Mouse (Mus musculus): ENCODE measurements around the gene Scyl1.
"Not testable (repeated sequence)": the region's sequence is repeated elsewhere in the genome, so short reads cannot be mapped to it uniquely, and the experiment has no call there.

The Scyl1 gene

GRCm38 (mm10) chr19:5770925-5771860 is at the start of gene Scyl1:
TSS of gene Scyl1 (minus strand) at chr19:5771419.
- DNase-seq (ENCODE audit: extremely low spot score): peak; percentile 99

GRCm38 (mm10) chr19:5819549-5819948 is 48.3 kb upstream of the Scyl1 start:
- DNase-seq (ENCODE audit: extremely low spot score): peak; percentile 53

- DNase-seq (ENCODE audit: extremely low spot score): no peak
Measured at GRCm38 (mm10) chr19:5818590-5818977, 47.4 kb upstream of the Scyl1 start.

- DNase-seq (ENCODE audit: extremely low spot score): peak; percentile 83
Measured at GRCm38 (mm10) chr19:5817703-5818589, 46.7 kb upstream of the Scyl1 start.

- no peak for DNase-seq (ENCODE audit: extremely low spot score)
Measured at GRCm38 (mm10) chr19:5815928-5816327, 44.7 kb upstream of the Scyl1 start.

- DNase-seq (ENCODE audit: extremely low spot score): no peak
Measured at GRCm38 (mm10) chr19:5815010-5815409, 43.8 kb upstream of the Scyl1 start.

- not testable (repeated sequence) for DNase-seq (ENCODE audit: extremely low spot score)
Measured at GRCm38 (mm10) chr19:5814048-5814447, 42.8 kb upstream of the Scyl1 start.

- DNase-seq (ENCODE audit: extremely low spot score): no peak
Measured at GRCm38 (mm10) chr19:5813567-5813966, 42.3 kb upstream of the Scyl1 start.

- DNase-seq (ENCODE audit: extremely low spot score): peak; percentile 55
Measured at GRCm38 (mm10) chr19:5811771-5812504, 40.7 kb upstream of the Scyl1 start.

- DNase-seq (ENCODE audit: extremely low spot score): no peak
Measured at GRCm38 (mm10) chr19:5810840-5811563, 39.8 kb upstream of the Scyl1 start.

- peak; percentile 42 for DNase-seq (ENCODE audit: extremely low spot score)
Measured at GRCm38 (mm10) chr19:5810103-5810839, 39.1 kb upstream of the Scyl1 start.

GRCm38 (mm10) chr19:5809712-5810089 is 38.5 kb upstream of the Scyl1 start:
- DNase-seq (ENCODE audit: extremely low spot score): peak; percentile 36

- DNase-seq (ENCODE audit: extremely low spot score): no peak
Measured at GRCm38 (mm10) chr19:5808955-5809711, 37.9 kb upstream of the Scyl1 start.

- no peak for DNase-seq (ENCODE audit: extremely low spot score)
Measured at GRCm38 (mm10) chr19:5807740-5808139, 36.5 kb upstream of the Scyl1 start.

GRCm38 (mm10) chr19:5806809-5807205 is 35.6 kb upstream of the Scyl1 start:
- DNase-seq (ENCODE audit: extremely low spot score): peak; percentile 45

- peak; percentile 59 for DNase-seq (ENCODE audit: extremely low spot score)
Measured at GRCm38 (mm10) chr19:5806051-5806808, 35.0 kb upstream of the Scyl1 start.

- DNase-seq (ENCODE audit: extremely low spot score): peak; percentile 47
Measured at GRCm38 (mm10) chr19:5804371-5804899, 33.2 kb upstream of the Scyl1 start.

- DNase-seq (ENCODE audit: extremely low spot score): no peak
Measured at GRCm38 (mm10) chr19:5803881-5804279, 32.7 kb upstream of the Scyl1 start.
